Mouse (Mus musculus) large intestine, adult 2 months (tissue): ENCODE results near the gene Map2k5. TPM values are rescaled to one million over a fixed set of nuclear protein-coding genes. Genes with fewer than 3 reads are reported as not detected.
A peak's percentile ranks its signal among the peaks of the same experiment; 100 is the strongest.

Experiments used
- DNase-seq: peaks from one replicate; pipeline ENCODE4 v3.0.0-alpha.2; 2012; ENCODE audit warnings: low read depth, low spot score
- WGBS: fragments of 180-500 bp; shearing (Covaris S2); methylation state at CpG from one replicate; pipeline ENCODE4 v1.1.7; 2018; 5-methylcytosine and 5-hydroxymethylcytosine counted together
- polyA plus RNA-seq: library from polyadenylated mRNA; depleted of rRNA; stranded (reverse); fragments of >200 nt; gene quantifications from 2 replicates; pipeline ENCODE4 v1.2.3, GENCODE M21; 2012; rRNA removed

Map2k5 gene
- polyA plus RNA-seq = 13.3 and 18.7 TPM in 2 replicates

GRCm38 (mm10) chr9:63377270-63378142 lies at the start of gene Map2k5:
Gene Map2k5, minus strand, starts transcription at chr9:63377902.
- peak; percentile 70 for DNase-seq
- WGBS = under 1% methylated on average over 58 of the region's 58 CpGs

- DNase-seq = no peak
- 10% methylated on average over 9 of the region's 9 CpGs for WGBS
These were observed 43.5 kb upstream of the Map2k5 start for GRCm38 (mm10) chr9:63421096-63421736.

GRCm38 (mm10) chr9:63420396-63420795 lies 42.7 kb upstream of the Map2k5 start:
- DNase-seq = no peak
- WGBS = 74% methylated on average over 6 of the region's 6 CpGs

DNA sequence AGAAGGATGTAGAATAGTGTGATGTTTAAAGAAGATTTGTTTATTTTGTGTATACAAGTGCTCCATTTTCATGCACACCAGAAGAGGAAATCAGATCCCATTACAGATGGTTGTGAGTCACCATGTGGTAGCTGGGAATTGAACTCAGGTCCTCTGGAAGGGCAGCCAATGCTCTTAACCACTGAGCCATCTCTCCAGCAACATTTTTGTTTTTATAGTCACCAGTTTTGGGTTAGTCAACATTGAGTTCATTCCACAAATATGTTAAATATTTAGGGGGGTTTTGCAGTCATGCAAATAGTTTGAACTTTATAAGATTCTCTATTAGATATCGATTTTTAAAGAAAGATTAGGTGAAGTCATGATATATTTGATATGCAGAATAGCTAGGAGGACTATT lies 22.5 kb upstream of the Map2k5 start:
- 84% methylated on average over 1 of the region's 1 CpGs for WGBS
- DNase-seq = no peak

GRCm38 (mm10) chr9:63399463-63399815 lies 21.7 kb upstream of the Map2k5 start:
- no peak for DNase-seq
- 2% methylated on average over 8 of the region's 8 CpGs for WGBS

DNA sequence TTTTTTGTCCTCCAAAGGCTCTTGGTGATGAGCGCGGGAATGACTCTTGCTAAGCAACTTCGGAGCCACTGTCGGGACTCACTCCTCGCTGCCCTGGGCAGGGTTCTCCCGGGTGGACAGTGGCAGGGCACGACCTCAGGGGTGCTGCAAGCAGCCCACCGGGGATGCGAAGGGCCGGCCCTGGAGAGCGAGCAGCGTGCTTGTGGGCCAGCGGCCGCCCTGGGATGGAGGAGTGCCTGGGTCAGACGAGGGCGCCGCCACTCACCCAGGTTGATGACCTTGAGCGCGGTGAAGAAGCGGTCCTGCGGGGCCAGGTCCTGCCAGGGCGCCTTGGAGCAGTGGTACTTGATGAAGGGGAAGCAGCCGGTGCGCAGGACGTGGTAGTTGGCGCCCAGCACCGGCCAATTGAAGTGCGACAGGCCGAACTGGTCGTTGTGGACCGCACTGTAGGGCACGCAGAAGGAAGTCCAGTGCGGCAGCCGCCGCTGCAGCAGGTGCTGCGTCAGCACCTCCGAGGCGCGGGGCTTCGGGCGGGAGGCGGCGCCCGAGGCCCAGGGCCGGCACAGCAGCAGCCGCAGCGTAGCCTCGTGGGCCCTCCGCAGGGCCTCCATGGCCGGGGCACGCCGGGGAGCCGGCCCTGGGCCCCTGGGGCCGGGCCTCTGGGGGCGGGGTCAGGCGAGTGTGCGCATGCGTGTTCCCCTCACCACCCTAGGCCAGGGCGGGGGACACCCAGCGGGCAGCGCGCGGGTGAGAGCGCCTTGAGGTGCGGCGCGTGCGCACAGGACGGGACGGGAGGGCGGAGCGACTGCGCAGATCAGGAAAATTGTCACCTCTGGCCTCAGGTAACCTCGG lies 21.1 kb upstream of the Map2k5 start, which contains the start of gene 2300009A05Rik:
2300009A05Rik (minus strand) TSS at position 636 of the 852 bp plus-strand sequence.
- WGBS = under 1% methylated on average over 74 of the region's 74 CpGs
- DNase-seq = peak; percentile 78

DNA sequence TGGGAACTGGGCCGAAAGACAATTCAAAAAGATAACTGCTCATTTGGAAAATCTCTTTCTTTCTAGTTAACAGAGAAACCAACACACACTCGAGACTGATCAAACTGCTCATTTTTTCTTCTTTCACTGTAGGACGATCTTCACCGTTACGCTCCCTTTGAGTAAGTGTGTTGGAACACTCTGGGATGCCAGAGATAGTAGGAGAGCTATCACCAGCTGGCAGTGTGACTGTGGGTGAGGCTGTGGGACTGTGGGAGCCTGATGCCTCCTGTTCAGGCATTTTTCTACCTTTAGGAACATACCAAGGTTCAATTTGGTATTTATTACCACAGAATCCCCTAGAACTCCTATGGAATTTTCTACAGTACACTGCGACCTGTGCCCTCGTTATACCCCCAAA lies 17.9 kb upstream of the Map2k5 start:
- 87% methylated on average over 7 of the region's 7 CpGs for WGBS
- no peak for DNase-seq

- DNase-seq = no peak
- 57% methylated on average over 2 of the region's 2 CpGs for WGBS
These were observed 13.6 kb upstream of the Map2k5 start for GRCm38 (mm10) chr9:63391307-63391706.

DNA sequence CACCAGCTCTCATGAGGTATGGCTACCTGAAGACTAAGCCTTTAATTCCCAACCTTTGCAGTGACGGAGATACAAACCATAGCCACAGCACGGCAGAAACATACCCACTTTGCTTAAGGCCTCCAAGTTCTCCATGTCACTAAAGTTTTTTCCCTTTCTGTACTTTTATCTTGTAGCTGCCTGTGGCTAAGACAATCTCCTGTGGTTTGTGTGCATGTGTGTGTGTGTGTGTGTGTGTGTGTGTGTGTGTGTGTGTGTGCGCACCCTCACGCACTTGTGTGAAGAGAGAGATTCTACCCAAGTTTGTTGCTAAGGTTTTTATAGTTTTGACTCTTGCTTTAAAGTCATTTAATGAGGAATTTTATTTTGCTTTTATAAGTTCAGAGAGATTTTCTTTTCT lies 5.1 kb upstream of the Map2k5 start:
- 89% methylated on average over 4 of the region's 4 CpGs for WGBS
- no peak for DNase-seq

- WGBS = 92% methylated on average over 3 of the region's 3 CpGs
These were observed 2.6 kb upstream of the Map2k5 start for GRCm38 (mm10) chr9:63380326-63380725.

DNA sequence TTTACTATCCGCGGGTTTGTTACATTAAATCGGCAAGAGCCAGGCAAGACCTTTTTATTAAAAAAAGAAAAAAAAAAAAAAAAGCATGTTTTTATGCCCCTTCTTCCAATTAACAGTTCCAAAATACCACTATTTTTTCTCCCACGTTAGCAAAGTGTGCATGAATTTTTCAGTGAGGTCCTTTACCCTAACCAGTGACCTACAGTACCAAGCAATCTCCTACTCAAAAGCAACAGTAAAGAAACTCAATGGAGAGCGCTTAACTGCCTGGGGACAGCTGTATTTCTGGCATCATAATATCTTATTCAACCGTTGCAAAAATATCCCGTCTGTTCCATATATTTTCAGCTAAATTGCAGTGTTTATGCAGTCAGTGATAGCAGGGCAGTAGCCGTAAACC lies 472 bp upstream of the Map2k5 start:
- peak; percentile 19 for DNase-seq
- WGBS = 10% methylated on average over 8 of the region's 8 CpGs

More at GRCm38 (mm10) chr9:63380326-63380725, 2.6 kb upstream of the Map2k5 start:
- DNase-seq = no peak

- no peak for DNase-seq
- 80% methylated on average over 2 of the region's 2 CpGs for WGBS
These were observed 4.4 kb downstream of the Map2k5 start for GRCm38 (mm10) chr9:63373315-63373714.

DNA sequence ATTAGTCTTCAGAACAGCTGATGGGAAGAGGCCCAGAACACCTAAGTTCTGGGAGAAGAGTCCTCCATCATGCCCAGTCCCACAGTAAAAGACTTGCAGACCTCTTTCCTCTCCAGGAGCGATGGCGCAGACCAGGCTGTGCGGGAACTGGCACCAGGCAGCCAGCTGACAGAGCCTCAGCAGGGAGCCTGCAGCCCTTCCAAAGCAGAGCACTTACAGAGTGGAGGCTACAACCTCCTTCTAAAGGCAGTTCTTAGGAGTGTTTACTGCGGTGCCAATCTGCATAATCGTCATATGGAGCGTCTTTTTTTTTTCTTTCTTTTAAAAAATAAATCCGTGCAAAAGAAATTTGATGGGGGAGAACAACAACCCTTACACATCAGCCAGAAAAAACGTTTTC lies 5.2 kb downstream of the Map2k5 start:
- 84% methylated on average over 8 of the region's 8 CpGs for WGBS
- DNase-seq = no peak

- WGBS = 72% methylated on average over 3 of the region's 3 CpGs
- DNase-seq = no peak
These were observed 17.3 kb downstream of the Map2k5 start for GRCm38 (mm10) chr9:63360410-63360809.

GRCm38 (mm10) chr9:63359016-63359415 lies 18.7 kb downstream of the Map2k5 start:
- 85% methylated on average over 5 of the region's 5 CpGs for WGBS

GRCm38 (mm10) chr9:63356721-63357120 lies 21.0 kb downstream of the Map2k5 start:
- no peak for DNase-seq
- 87% methylated on average over 4 of the region's 4 CpGs for WGBS

More at GRCm38 (mm10) chr9:63359016-63359415, 18.7 kb downstream of the Map2k5 start:
- no peak for DNase-seq

GRCm38 (mm10) chr9:63356278-63356677 lies 21.4 kb downstream of the Map2k5 start:
- WGBS = 90% methylated on average over 9 of the region's 9 CpGs
- no peak for DNase-seq

DNA sequence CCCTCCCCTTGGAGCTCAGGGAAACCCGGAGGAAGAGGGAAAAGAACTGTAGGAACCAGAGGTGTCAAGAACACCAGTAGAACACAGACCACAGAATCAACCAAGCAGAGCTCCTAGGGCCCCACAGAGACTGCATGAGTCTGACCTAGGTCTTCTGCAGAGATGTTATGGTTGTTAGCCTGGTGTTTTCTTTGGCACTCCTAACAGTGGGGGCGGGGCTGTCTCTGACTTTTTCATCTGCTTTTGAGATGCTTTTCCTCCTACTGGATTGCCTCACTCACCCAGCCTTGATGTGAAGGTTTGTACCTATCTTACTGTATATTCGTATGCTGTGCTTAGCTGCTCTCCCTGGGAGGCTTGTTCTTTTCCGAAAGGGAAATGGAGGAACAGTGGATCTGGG lies 23.5 kb downstream of the Map2k5 start:
- no peak for DNase-seq
- WGBS = 90% methylated on average over 4 of the region's 4 CpGs

DNA sequence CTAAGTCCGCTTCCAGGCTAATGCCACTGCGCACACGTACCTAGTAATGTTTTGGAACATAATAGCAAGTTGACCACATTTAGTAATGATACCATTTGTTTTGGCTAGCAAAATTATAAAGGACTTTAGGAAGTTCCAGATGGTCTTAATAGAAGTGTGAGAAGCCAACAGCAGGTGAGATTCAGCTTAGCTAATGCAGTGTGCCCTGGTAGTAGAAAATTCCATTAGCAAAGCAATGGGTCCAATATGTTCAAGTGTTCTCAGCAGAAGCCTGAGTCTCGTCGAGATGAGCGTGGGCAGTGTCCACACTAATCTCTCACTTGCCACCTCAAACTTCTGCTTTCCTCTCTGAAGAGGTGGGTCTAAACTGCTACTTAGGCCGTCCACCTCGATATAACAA lies 27.7 kb downstream of the Map2k5 start:
- 93% methylated on average over 8 of the region's 8 CpGs for WGBS
- DNase-seq = no peak

DNA sequence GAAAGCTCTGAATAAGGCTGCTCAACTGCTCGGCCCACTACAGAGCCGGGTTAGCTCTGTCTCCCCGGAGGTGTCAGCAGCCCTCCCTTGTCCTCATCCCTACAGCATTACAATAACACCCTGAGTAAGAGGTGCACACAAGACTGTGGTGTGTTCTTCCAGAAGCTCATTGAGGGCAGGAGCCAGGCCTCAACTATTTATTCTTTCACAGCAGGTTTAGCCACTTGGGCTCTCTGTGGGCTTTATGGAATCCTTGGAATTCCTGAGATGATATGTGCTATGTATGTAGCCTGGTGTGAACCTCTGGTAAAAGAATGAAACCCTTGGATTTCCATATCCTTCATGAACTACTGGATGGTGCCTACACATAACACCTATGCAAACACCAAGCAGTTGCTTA lies 28.5 kb downstream of the Map2k5 start:
- 89% methylated on average over 3 of the region's 3 CpGs for WGBS
- no peak for DNase-seq
